Mouse (Mus musculus) lung, postnatal 10 days (tissue): ENCODE data around the gene Zfp280b.
"Not testable (repeated sequence)": the region's sequence is repeated elsewhere in the genome, so short reads cannot be mapped to it uniquely, and the experiment has no call there.

Experiments
- DNase-seq: peaks from one replicate; pipeline ENCODE4 v3.0.0; 2021

Gene Zfp280b

DNA sequence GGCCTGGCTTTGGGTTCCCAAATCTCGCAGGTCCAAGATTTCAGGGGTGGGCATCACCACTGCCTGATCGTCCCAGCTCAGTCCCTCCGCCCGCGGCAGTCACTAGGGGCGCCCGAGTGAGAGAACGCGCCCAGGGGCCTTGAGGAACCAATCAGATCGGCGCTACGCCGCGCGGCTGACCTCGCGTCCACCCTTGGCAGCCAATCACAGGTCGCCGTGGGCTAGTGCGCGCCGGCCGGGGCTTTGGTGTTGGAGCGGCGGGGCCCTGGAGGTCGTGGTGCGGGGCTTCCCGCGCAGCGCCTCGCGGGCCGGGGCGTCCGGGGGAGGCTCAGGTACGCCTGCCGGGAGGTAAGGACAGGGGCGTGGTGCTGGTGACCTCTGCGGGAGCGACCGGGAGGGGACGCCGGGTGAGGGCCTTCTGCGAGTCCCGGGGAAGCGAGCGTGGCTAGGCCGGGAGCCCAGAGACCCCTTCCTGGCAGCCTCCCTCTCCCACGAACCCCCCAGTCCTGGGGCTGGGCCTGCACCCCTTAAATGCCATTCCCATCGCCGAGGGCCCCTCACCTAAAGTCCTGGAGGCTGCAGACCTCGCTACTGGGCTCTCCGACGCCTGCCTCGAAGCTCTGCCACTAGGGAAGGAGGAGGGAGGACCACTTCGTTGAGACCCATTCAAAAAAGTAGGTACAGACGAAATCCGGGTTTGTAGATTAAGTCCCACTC is at the start of gene Zfp280b:
TSS of gene Zfp280b (plus strand) at position 249 of the 717 bp plus-strand sequence.
- peak; percentile 98 for DNase-seq

DNA sequence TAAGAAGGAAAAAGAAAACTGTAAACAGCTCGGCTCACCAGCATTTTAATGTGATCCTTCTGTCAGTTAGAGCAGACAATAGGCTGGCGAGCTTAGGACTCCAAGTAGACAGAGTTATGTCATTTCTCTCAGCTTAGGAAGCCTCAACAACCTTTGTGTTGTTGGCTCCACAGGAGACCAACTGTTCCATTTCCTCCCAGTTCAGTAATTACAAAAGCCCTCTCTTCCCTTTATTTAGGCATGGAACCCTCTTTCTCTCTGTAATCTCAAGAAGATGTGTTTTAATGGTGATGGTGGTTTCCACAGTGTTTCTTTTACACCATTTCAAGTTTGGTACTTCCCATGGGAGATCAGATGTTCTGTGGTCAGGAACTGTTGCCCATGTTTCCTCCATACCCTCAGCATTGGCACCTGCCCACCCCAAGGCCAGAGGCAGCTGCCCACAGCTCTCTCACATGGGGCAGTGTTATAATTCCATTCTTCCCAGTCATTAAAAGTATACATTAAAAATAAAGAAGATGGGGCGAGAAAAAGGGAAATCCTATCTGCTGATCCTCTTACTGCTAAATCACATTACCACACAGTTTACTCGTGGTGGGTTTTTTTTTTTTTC is 41.9 kb upstream of the Zfp280b start:
- DNase-seq, result no peak

DNA sequence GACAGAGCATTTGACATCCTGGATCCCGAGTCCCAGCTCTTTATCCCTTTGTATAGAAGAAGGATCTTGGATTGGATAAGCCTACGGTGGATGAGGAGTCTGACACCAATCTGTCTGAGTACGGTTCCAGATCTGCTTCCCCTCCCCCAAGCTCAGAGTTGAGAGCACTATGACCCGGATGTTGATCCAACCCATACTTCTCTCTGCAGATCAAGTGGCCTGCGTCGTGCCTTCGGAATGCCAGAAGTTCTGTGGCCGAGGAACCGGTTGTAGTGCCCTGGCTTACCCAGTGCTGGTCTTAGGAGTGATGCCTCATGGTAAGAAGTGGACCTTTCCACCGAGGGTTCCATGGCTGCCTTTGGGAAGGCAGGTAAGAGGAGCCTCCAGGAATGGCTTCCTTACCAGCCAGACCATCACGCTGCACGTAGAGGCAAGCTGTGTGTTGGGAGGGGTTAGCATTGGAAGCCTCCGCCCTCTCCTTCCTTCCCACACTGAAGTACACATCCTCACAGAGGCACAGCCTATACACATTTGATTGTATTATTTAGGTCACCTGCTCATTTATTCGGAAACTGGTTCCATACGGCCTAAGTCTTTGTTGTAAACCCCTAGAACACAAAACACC is 38.7 kb upstream of the Zfp280b start:
- no peak for DNase-seq

DNA sequence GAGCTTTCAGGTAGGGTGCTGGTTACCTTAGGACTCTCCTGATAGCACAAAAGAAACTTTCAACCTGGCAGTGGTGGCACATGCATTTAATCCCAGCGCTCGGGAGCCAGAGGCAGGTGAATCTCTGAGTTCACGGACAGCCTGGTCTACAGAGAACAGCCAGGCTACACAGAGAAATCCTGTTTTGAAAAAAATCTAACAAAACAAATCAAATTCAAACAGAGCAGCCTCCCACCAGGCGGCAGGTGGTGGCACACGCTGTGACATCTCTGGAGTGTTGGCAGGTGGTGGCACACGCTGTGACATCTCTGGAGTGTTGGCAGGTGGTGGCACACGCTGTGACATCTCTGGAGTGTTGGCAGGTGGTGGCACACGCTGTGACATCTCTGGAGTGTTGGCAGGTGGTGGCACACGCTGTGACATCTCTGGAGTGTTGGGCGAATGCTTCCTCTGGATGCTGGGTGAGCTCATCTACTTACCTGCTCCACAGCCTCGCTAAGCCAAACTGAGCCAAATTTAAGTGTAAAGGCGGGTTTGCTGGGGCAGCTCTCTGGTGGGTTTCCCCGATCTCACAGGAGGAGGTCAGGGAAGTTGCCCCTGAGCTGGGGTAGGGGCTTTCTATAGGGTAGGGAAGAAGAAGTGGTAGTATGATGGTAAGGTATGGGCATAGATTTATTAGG is 37.8 kb upstream of the Zfp280b start:
- DNase-seq, result not testable (repeated sequence)

DNA sequence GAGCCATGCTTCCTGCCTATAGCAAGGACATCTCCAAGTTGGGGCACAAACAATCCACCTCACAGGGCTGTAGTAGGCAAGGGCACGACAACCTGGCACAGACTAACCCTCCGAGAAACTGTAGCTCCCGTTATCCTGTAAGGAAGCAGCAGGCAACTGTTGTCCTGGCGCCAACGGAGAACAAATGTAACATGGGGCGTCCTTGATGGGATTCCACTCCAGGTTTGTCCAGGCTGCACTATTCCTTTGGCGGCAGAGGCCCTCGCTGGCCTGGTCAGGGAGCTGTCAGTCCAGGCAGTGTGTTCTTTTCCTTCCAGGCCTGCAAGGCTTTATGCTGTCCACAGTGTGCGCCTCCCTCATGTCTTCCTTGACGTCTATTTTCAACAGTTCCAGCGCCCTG is 37.0 kb upstream of the Zfp280b start:
- no peak for DNase-seq

DNA sequence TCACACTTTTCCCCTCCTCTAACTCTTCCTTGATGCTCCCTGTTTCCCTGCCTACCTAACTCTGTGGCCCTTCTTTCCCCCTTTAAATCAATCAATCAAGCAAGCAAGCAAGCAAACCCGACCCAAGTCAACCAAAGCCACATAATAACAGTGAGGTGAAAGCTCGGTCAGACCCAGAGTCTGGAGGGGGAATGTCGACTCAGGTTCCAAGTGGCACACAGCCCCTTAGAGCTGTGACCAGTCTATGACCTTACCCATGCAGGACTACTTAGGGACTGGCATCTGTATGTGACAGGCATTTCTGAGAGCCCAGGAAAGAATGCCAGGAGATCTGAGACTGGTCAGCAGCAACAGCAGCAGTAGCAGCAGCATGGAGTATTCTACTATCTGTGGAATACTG is 36.1 kb upstream of the Zfp280b start:
- DNase-seq, result no peak

DNA sequence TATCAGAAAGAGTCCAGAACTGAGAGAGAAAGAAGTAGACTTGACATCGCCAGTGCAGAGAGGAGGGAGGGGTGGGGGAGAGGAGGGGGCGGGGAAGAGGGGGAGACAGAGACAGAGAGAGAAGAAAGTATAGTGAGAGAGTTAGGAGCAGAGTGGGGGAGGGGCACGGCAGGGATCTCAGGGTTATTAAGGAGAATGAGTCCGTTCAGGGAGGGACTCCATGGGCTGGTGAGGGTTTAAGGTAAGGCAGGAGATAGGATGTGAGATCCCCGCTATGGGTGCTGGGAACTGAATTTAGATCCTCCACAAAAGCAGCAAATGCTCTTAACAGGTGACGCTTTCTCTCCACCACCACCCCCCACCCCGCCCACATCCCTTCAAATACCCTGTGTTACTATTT is 31.3 kb upstream of the Zfp280b start:
- DNase-seq, result no peak

DNA sequence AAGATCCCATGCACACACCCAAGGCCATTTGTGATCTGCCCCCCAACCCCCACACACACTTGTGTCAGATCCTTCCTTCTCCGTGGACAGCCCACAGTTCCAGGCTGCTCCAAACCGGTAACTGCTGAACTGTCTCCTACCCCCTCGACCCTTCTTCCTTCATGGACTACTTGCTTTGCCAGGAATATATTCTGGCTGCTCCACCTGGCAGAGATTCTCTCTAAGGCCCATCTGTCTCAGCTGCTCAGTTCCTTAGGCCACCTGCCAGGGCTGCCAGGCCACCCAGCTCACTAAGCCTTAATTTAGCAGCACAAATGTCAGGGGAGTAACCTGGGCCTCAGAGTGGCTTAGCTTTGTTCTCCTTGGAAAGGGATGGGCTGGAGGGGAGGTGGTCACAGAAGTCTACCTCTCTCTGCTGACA is 30.3 kb upstream of the Zfp280b start:
- DNase-seq, result no peak

DNA sequence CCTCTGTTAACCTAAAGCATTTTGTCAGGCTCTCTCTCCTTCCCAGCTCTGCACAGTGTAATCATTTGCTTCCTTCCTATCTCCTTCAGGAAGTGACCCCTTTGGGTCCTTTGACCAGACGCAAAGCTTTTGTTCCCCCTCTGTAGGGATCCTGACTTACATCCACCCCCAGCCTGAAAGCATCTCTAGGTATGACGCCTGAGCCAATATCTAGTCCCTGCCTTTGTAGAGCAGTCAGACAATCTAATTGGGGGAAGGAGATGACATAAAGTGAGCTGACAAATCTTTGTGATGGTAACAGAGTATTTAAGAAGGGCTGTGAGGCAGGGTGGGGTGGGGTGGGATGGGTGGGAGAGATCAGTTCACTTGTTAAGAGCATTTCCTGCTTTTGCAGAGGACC is 29.8 kb upstream of the Zfp280b start:
- no peak for DNase-seq

DNA sequence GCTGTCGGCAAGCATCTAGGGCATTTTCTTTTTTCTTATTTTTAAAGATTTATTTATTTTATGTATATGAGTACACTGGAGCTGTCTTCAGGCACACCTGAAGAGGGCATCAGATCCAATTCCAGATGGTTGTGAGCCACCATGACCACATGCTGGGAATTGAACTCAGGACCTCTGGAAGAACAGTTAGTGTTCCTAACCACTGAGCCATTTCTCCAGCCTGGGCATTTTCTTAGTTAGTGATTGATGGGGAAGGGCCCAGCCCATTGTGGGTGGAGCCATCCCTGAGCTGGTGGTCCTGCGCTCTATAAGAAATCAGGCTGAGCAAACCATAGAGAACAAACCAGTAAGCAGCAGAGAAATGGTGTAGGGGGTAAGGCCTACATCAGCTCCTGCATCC is 29.2 kb upstream of the Zfp280b start:
- no peak for DNase-seq

DNA sequence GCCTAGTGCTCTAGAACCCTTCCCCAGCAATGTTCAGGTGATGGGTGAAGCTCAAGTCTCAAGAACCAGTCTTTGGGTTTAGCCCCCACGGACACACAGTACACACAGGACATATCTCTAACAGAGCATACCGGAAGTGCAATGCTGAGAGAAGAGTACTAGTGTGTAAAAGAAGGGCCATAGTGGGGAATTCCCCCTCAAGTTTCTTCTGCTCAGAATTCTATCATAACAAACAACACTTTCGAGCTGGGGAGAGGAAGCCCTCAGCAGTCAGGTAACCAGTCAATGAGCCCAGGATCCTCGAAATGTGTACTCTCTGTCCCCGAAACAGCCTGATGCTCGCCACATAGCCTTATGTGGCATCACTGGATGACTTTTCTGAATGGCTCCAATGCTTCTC is 26.1 kb upstream of the Zfp280b start:
- no peak for DNase-seq

DNA sequence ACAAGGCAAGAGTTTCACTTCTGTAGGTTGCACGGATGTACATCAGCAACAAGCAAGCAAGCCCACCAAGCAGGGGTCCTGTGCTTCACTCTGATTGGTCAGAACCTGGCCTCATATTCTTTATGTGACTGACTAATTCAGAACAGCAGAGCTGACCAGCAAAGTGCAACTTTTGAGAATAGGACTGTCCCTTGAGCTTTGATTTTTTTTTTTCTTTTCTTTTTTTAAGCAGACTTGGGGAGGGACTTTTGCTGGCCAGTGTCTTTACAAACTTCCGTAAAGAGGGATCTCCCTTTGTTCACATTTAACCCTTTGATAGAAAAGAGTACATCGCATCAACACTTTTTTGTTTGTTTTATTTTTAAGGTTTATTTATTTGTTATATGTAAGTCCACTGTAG is 22.6 kb upstream of the Zfp280b start:
- DNase-seq, result no peak

DNA sequence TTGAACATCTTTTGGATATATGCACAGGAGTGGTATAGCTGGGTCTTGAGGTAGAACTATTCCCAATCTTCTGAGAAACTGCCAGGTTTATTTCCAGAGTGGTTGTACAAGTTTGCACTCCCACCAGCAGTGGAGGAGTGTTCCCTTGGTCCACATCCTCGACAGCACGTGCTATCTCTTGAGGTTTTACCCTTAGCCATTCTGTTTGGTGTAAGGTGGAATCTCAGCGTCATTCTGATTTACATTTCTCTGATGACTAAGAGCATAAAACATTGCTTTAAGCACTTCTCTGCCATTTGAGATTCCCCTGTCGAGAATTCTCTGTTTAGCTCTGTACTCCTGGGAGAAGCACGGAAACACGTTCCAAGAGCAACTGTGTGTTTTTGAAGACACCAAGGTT is 19.5 kb upstream of the Zfp280b start:
- no peak for DNase-seq

DNA sequence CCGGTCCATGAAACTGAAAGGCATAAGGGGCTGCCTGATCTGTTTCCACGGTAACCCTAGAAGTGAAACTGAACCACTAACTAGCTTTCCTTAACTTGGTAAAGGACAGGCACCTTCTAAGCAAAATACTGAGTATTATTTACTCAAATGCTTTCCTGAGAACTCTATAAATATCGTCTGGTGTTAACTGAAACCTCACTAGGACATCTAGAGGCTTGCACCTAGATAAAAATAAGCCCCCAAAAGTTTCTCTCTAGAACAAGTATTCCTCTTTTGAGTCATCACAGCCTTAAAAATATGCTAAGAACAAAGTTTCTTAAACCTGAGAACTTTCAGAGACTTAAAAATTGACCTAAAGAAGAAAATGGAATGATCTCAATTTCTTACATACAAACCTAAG is 15.6 kb upstream of the Zfp280b start:
- DNase-seq, result no peak

DNA sequence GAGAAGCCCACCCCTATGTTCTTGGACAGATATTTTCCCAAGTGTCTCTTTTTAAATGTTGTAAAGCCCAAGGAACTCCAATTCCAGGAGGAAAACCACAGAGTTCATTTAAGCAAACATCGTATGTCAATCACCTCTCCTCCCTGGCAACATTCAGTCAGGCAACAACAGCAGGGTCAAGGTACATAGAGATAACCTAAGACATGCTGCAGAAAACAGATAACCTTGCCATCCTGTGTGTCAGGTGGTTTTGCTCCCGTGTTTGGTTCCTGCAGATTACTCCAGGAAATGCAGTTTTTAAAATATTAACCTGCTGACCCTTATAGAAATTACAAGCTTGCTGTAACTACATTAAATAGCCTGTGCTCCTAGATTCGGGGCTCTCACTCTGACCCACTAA is 10.7 kb upstream of the Zfp280b start:
- DNase-seq, result no peak

DNA sequence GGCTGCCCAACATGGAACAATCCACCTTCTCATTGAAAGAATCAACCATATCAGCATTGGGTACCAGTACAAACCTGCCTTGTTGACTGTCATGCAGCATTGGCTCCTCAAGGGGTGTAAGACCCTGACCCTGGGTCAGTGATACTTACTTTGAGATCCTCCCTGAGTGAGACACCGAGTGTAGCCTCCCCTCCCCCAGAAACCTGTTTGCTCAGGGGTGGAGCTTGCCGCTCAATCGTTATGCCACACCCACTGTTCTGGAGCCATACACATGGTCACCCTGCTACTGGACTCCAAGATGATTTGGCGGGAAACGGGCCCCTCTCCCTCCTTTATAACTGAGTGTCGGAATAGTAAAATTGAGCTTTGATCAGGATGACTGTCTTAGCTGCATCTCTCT is 8.5 kb upstream of the Zfp280b start:
- DNase-seq, result no peak

DNA sequence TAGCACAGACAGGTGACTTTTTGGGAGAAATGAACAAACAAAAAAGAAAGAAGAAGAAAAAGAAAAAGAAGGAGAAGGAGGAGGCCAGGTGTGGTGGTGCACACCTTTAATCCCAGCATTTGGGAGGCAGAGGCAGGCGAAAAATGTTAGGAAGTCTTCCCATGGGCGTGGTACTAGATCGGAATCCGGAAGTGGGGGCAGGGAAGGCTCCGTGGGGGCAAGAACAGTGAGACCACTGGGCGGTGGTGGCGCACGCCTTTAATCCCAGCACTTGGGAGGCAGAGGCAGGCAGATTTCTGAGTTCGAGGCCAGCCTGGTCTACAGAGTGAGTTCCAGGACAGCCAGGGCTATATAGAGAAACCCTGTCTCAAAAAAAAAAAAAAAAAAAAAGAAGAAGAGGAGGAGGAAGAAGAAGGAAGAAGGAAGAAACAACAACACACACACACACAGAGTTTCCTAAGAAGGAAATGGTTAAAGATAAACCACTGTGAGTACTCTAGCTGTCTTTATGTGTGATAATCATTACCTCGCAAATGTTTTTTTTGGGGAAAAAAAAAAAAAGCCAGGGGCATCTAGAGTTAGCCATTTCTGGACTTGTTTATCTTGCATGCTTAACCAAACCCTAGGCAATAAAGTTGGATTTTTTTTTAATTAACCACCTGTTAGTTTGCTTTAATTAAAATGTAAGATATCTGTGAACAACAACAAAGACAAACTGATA is 6.8 kb upstream of the Zfp280b start:
- no peak for DNase-seq

DNA sequence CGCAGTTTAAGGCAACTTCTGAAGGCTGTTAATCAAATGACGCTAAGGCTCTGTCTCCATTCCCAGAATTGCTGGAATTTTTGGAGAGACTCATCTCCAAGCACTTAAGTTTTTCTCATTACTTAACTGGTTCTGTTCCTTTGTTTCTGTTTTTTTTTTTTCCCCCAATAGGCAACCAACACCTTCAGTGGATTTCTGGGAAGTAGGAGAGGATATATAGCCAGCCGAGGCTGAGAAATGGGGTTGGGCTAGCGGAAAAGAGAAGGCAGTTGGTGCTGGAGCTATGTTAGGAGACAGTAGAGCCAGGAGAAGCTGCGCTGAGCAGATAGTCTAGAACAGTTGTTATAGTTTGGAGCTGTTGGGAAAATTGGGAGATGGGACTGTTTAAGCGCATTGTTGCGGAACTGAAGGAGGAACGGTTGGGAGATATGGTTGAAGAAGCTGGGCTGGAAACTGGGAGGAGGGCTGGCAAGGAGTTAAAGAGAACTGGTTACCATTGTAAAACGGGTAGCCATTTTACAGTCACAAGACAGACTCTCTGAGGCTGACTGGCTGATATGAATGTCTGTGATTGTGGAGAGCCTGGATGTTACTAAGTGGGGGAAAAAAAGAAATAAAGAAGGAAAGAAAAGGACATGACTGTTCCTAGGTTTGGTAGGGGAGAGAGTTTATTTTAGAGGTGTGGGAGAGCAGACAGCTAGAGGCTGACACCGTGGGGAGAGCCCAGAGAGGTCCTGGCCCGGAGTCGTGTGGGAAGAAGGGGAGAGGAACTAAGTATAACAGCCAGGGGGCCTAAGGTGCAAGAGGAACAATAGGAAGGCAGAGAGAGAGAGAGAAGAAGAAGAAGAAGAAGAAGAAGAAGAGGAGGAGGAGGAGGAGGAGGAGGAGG is 5.1 kb upstream of the Zfp280b start:
- no peak for DNase-seq

DNA sequence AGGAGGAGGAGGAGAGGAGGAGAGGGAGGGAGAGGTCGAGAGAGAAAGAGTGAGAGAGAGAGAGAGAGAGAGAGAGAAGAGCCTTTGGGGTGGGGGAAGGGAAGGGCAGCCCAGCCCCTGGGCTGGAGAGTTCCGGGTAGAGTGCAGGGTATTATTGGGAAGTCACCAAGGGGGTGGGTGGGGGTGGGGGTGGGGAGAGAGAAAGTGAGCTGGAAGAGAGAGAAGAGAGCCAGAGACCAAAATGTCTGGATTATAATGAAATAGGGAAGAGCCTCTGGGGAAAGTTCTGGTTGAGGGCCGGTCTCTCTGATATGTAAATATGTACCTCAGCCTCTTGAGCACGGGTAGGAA is 4.5 kb upstream of the Zfp280b start:
- DNase-seq, result no peak

DNA sequence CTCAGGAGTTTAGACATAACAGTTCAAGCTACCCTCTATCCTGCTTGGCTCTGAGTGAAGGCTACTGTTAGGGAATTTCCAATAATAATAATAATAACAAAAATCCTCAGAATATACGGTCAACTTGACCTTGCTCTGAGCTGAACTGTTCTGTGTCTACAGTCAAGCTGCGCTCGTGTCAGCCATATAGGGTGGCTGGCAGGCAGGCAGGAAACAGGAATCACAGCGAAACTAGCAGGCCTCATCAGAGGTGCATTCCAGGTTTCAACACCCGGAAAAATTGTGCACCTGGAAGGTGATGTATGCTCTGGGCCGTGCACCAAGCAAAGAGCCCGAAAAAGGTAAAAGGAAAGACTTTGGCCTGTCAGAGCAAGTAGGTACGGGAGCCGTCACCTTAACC is 4.1 kb upstream of the Zfp280b start:
- no peak for DNase-seq

DNA sequence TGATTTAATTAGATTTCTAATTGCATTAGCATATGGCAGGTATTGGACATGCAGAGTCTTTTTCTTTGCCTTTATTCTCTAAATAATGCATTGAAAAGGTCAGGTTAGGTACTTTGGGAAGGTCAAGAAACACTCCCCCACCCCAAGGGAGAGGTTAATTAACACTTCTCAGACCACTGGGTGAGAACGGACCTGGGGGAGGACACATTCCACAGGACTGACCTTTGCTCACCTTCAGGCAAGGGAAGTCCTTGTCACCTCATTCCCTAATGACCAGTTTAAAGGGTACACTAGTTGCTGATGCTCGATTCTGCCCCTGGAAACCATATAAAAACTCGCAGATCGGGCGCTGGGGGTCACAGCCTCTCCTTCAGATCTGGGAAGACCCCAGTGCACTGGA is 3.2 kb upstream of the Zfp280b start:
- no peak for DNase-seq

DNA sequence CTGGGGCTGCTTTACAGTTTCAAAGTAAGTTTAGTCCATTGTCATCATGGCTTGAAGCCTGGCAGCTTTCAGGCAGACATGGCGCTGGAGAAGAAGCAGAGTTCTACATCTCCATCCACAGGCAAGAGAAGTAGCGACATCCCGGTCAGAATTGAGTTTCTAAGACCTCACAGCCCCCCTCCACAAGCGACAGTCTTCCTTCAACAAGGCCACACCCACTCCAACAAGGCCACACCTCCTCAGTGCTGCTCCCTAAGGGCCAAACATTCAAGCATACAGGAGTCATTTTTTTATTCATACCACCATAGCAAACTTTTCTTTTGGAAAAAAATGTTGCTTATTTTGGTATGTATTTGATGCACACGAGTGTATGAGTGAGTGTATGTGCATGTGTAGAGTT is 2.0 kb upstream of the Zfp280b start:
- DNase-seq, result peak; percentile 19
